Mouse (Mus musculus): ENCODE measurements around the gene Cc2d1b.
A peak's percentile ranks its signal among the peaks of the same experiment; 100 is the strongest.

The Cc2d1b gene

GRCm38 (mm10) chr4:108638752-108639151, 19.0 kb downstream of the Cc2d1b start:
- no peak for DNase-seq (ENCODE audit: low read depth, low spot score)

- DNase-seq (ENCODE audit: low read depth, low spot score) = peak; percentile 17
Measured at GRCm38 (mm10) chr4:108664407-108664806, 44.7 kb downstream of the Cc2d1b start.
